Mouse (Mus musculus) left cerebral cortex, adult 11 months (tissue): ENCODE results near the gene Zdhhc5.
"Not testable (repeated sequence)": the region's sequence is repeated elsewhere in the genome, so short reads cannot be mapped to it uniquely, and the experiment has no call there.

Source experiments
- DNase-seq: peaks from one replicate; pipeline ENCODE4 v3.0.0; 2022; ENCODE audit warnings: low spot score

Gene Zdhhc5

GRCm38 (mm10) chr2:84734919-84735318 is 19.9 kb upstream of the Zdhhc5 start:
- DNase-seq: no peak

GRCm38 (mm10) chr2:84734351-84734864 is 19.4 kb upstream of the Zdhhc5 start:
- no peak for DNase-seq

- peak; percentile 62 for DNase-seq
Measured at GRCm38 (mm10) chr2:84733579-84734300, 18.8 kb upstream of the Zdhhc5 start, which contains the start of gene Ypel4. Gene Ypel4, plus strand, starts transcription at chr2:84734058.

- DNase-seq: no peak
Measured at GRCm38 (mm10) chr2:84732394-84732793, 17.4 kb upstream of the Zdhhc5 start.

GRCm38 (mm10) chr2:84731206-84731605 is 16.2 kb upstream of the Zdhhc5 start:
- DNase-seq: no peak

GRCm38 (mm10) chr2:84728191-84728590 is 13.2 kb upstream of the Zdhhc5 start:
- not testable (repeated sequence) for DNase-seq

- peak; percentile 95 for DNase-seq
Measured at GRCm38 (mm10) chr2:84727172-84727858, 12.3 kb upstream of the Zdhhc5 start, which contains the start of gene Clp1. Gene Clp1, minus strand, starts transcription at chr2:84727350.

- no peak for DNase-seq
Measured at GRCm38 (mm10) chr2:84726716-84727115, 11.7 kb upstream of the Zdhhc5 start.

GRCm38 (mm10) chr2:84725770-84726169 is 10.8 kb upstream of the Zdhhc5 start:
- DNase-seq: no peak

GRCm38 (mm10) chr2:84723856-84724255 is 8.9 kb upstream of the Zdhhc5 start:
- no peak for DNase-seq

GRCm38 (mm10) chr2:84721182-84721581 is 6.2 kb upstream of the Zdhhc5 start:
- DNase-seq: no peak

- DNase-seq: no peak
Measured at GRCm38 (mm10) chr2:84720718-84721117, 5.7 kb upstream of the Zdhhc5 start.

GRCm38 (mm10) chr2:84717357-84717756 is 2.4 kb upstream of the Zdhhc5 start:
- DNase-seq: no peak

GRCm38 (mm10) chr2:84716423-84717355 is 1.7 kb upstream of the Zdhhc5 start:
- no peak for DNase-seq

GRCm38 (mm10) chr2:84715562-84716361 is 782 bp upstream of the Zdhhc5 start:
- peak; percentile 92 for DNase-seq

- no peak for DNase-seq
Measured at GRCm38 (mm10) chr2:84714422-84714810, 564 bp downstream of the Zdhhc5 start.

- DNase-seq: no peak
Measured at GRCm38 (mm10) chr2:84711898-84712297, 3.1 kb downstream of the Zdhhc5 start.

- no peak for DNase-seq
Measured at GRCm38 (mm10) chr2:84707523-84707922, 7.5 kb downstream of the Zdhhc5 start.

- no peak for DNase-seq
Measured at GRCm38 (mm10) chr2:84705295-84705694, 9.7 kb downstream of the Zdhhc5 start.

GRCm38 (mm10) chr2:84704329-84704728 is 10.7 kb downstream of the Zdhhc5 start:
- DNase-seq: no peak

- no peak for DNase-seq
Measured at GRCm38 (mm10) chr2:84703497-84703896, 11.5 kb downstream of the Zdhhc5 start.
